Mouse (Mus musculus) lung, postnatal 10 days (tissue): ENCODE data around the gene Inpp5d.

Source experiments
- DNase-seq: peaks from one replicate; pipeline ENCODE4 v3.0.0; 2021

Inpp5d gene

DNA sequence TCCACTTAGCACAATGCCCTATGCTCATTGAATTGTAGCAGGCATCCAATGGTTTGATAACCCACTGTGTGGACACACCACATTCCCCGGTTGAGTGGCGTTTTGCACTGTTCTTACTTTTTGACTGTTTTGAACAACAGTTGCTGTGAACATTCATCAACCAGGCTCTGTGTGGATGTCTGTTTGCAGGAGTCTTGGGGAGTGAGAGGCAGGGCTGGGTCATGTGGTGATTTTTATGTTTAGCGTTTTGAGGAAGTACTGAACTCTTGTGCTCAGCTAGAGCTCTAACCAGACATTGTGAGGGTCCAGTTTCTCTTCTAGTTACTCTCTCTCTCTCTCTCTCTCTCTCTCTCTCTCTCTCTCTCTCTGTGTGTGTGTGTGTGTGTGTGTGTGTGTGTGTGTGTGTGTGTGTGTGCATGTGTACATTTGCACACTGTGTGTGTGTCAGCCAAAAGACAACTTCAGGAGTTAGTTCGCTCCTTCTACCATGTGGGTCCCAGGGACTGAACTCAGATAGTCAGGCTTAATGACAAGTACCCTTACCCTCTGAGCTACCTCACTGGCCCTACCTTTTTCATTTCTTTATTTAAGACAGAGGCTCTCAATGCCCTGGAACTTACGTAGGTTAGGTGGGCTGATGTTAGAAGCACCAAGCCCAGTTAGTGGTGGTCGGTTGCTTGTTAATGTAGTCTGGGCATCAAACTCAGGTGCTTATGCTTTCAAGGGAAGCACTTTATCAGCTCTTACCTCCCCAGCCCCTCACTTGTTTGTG, 5.3 kb downstream of the Inpp5d start:
- no peak for DNase-seq

GRCm38 (mm10) chr1:87626344-87626743, 6.2 kb downstream of the Inpp5d start:
- DNase-seq: peak; percentile 71

DNA sequence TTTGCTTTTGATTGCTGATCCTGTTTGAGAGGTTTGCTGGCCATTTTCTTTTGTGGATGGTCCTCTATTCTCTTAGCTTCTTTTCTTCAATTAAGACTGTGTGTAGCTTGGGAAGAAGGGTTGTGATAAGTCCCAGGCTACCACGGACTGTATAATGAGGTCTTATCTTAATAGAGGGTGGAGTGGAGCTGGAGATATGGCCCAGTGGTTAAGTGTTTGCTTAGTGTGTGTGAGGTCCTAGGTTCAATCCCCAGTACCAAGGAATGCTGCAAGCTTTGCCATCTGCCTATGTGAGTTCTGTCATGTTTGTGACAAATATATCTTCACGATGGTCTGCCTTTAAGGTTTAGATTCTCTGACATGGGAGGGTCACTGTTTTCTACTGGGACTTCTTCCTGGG, 8.0 kb downstream of the Inpp5d start:
- DNase-seq: no peak

- no peak for DNase-seq
These were observed 11.5 kb downstream of the Inpp5d start for GRCm38 (mm10) chr1:87631584-87631983.

GRCm38 (mm10) chr1:87632163-87632562, 12.1 kb downstream of the Inpp5d start:
- DNase-seq: no peak

GRCm38 (mm10) chr1:87636716-87637117, 16.6 kb downstream of the Inpp5d start:
- DNase-seq: no peak

DNA sequence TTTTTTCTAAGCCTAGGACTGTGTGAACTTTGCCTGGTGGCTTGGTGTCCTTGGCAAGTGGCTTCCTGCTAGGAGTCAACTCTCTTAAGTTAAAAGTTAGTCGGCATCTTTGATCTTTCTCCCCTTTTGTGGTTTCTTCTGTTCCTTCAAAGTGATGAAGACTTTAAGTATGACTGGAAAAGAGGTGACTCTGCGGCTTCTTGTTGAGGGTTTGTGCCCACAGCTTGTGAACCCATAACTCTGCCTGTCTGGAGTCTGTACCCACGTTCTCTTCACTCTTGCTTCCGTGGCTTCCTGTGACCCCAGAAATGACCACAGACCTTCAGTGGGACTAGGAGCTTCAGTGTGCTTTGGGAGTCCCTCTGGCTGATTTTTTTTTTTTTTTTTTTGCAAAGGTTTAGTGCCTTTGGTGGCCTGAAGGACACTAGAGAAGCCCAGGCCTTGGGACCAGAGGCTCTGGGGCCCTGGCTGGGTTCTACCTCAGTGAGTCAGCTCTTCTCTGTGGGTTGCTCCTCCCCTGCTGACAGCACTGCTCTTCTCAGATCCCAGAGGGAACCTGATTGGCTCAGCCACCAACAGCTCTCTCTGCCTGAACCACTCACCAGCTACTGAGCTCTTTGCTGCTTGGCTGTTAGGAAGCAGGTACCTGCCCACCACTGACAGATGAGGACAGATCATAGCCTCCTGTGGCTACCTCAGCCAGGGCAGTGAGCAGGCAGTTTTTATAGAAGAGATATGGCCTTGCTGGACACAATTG, 17.2 kb downstream of the Inpp5d start:
- no peak for DNase-seq

- no peak for DNase-seq
These were observed 17.9 kb downstream of the Inpp5d start for GRCm38 (mm10) chr1:87637878-87638600.

GRCm38 (mm10) chr1:87639724-87640123, 19.6 kb downstream of the Inpp5d start:
- DNase-seq: peak; percentile 59

DNA sequence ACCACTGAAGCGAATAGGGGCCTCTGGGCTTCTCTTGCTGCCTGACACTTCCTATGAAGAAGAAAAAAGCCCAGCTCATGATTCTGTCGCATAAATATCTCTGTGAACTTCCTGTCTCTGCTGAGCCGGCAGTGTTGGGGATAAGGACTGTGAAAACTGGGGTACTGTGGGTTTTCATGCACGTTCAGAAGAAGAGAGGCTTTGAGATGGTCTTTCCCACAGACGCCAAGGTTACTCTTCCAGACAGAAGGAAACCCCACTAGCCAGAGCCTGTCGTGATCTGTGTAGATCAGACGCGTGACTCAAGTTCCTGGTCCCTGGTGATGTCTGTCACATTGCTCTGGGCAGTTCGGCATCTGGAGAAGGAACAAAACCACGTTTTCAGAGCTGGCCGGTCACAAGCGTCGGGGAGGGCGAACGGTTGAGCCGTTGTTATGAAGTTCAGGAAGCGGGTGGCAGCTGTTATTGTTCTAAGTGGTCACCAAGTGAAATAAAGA, 20.1 kb downstream of the Inpp5d start:
- DNase-seq: peak; percentile 75

GRCm38 (mm10) chr1:87643016-87643415, 22.9 kb downstream of the Inpp5d start:
- no peak for DNase-seq

- no peak for DNase-seq
These were observed 24.9 kb downstream of the Inpp5d start for GRCm38 (mm10) chr1:87645041-87645440.

- no peak for DNase-seq
These were observed 25.6 kb downstream of the Inpp5d start for GRCm38 (mm10) chr1:87645748-87646147.

DNA sequence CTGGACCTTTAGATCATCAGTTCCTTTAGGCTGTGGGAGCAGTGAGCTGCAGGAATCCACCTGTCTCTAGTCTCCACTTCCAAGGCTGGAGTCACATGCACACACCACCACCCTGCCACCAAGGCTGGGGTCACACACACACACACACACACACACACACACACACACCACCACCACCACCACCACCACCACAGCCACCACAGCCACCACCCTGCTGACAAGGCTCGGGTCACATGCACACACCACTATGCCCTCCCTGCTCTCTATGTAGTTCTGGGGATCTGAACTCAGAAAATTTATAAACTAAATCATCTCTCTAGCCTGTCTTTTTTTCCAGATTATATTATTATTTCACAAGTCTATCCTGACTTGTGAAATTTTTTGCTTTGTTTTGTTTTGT, 27.7 kb downstream of the Inpp5d start:
- DNase-seq: no peak

DNA sequence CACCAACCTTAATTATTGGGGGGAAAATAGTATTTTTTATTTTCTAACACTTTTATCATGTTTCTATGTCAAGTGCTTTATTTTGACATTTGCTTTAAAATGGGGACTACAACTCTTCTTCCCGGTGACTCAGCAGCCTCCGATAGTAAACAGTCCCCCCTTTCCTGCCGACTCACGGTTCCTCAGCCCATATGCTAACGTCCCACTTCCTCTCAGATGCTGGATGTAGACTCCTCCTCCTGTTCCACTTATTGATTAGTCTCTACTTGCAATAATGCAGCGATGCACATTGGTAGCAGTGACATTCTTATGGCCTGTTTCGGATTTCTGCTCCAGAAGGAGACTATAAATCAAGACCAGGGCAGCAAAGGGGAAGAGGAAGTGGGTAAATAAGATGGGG, 28.5 kb downstream of the Inpp5d start:
- DNase-seq: no peak

GRCm38 (mm10) chr1:87649219-87649805, 29.2 kb downstream of the Inpp5d start:
- no peak for DNase-seq

DNA sequence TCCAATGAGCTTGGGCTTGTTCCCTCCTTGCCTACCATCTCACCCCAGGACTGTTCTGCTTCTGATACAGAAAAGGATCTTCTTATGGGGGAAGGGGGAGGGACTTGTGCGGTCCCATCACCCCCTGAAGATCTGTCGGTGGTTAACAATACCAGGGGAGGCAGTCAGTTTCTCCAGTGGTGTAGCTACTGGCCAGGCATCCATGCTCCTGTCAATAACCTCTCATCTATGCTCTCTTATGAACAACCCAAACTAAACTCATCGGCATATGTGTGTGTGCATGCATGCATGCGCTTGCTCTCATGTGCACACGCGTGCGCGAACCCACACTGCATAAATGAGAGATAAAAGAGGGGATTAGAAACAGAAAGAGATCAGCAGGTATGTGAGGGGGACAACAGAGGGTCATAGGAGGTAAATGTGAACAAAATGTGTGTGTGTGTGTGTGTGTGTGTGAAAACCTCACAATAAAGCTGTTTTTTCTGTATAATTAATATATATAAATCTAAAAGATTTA, 29.9 kb downstream of the Inpp5d start:
- no peak for DNase-seq

DNA sequence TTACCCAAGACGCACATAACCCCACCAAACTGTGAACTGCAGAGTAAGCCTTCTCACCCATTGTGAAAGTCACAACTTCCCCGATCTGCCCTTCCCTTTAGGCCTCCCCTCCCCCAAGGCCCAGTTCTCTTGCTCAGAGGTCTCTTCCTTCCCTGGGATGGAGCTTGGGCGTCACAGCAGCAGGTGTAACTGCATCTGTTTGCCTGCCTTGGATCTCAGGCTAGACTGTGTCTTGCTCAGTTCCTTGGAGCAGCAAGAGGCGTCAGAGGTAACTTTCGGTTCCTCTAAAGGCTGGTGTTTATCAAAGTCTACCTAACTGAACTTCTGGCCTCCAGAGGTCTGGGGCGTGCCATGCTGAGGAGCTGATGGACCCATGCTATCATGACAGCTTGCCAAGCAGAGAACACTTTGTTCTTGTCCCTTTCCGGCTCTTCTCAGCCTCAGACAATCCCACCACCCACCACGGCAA, 30.5 kb downstream of the Inpp5d start:
- peak; percentile 82 for DNase-seq

DNA sequence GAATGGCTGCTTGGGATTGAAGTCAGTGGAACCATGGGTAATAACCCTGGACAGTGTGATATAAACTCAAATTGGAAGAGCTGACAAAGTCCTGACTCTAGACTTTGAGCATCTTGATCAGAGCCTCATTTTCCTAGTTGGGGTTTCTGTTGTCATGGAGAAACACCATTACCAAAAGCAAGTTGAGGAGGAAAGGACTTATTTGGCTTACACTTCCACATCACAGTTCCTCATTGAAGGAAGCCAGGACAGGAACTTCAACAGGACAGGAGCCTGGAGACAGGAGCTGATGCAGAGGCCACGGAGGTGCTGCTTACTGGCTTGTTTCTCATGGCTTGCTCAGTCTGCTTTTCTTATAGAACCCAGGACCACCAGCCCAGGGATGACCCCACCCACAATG, 31.3 kb downstream of the Inpp5d start:
- no peak for DNase-seq

DNA sequence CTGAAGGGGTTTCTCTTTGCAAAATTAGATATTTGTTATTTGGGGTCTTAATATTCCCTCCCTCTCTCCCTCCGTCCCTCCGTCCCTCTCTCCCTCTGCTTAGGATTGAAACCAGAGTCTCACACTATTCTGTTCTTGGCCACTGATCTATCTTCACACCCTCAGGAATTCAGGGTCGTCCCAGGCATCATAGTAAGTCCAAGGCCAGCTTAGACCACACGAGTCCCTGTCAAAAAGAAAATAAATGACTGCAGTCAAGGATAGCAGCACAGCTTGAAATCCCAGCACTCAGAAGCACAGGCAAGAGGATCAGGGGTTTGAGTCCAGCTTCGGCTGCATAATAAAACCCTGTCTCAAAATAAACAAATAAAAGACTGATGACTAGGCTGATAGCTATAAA, 35.0 kb downstream of the Inpp5d start:
- DNase-seq: no peak

DNA sequence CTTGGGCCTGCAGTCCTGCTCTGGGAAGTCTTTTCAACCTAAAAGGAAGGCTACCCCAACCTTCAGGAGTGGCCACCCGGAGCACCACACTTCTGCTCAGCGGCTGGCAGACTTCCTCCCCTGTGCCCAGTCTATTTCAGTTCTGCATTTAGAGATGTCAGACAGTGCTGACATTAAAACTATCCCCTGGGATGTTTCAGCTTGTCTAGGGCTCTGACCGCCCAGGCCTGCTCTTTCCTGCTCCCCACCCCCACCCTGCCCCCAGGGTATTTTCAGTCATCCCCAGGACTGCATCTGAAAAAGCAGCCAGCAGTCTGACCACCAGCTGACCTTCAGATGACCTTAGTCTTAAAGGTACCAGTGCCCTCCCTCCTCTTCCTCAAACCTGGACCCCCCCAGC, 38.0 kb downstream of the Inpp5d start:
- peak; percentile 16 for DNase-seq

DNA sequence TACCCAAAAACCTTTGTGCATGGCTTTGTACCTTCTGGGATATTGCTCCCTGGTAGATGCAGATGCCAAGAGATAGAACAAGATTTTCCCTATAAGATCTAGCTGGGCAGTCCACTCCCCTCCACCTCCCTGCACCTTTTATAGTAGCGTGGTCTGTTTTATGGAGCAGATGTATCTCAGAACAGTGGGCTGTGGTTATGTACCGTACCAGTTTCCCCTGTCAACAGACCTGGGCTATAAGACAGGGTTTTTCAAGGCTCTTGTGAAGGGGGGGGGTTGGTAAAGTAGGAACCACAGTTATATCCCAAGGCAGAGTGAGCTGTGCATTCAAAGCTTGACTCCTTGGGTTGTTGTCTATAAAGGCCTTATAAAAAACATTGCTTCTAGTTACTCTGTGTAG, 38.4 kb downstream of the Inpp5d start:
- DNase-seq: no peak
